Mouse (Mus musculus): ENCODE data around the gene Rogdi.

The Rogdi gene

DNA sequence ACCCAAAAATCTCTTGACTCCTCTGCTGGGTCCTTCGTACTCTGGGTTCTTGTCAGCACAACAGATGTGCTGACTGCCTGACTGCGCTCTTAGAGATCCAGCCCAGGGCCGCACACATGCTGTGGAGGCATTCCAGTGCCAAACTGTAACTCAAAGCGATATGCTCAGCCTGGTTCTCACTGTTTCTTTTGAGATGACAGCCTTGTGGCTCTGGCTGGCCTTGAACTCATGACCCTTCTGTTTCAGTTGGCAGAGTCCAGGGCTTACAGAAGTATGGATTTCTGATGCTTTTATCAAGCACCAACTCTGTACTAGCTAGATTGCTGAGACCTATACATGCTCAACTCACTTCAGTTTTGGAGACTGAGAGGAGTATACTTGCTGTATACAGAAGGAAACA, 20.1 kb downstream of the Rogdi start:
- no peak for DNase-seq (ENCODE audit: low read depth, low spot score)

DNA sequence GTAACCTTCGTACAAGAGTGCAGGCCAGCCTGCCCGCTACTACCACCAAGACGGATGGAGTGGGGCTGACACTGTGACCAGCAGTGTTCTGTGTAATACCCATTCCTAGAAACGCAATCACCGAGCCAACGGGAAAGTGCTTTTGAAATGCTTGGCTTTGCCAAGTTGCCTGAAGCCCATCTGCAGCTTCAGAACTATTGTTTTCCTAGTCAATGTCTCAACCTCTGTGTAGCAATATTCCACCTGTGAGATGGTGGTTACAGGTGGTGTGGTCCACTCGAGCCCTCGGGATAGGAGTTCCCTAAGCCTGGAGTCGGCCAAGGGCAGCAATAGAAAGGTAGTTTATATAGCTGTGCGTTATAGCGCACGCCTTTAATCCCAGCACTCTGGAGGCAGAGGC, 28.6 kb downstream of the Rogdi start:
- DNase-seq (ENCODE audit: low read depth, low spot score), result no peak

DNA sequence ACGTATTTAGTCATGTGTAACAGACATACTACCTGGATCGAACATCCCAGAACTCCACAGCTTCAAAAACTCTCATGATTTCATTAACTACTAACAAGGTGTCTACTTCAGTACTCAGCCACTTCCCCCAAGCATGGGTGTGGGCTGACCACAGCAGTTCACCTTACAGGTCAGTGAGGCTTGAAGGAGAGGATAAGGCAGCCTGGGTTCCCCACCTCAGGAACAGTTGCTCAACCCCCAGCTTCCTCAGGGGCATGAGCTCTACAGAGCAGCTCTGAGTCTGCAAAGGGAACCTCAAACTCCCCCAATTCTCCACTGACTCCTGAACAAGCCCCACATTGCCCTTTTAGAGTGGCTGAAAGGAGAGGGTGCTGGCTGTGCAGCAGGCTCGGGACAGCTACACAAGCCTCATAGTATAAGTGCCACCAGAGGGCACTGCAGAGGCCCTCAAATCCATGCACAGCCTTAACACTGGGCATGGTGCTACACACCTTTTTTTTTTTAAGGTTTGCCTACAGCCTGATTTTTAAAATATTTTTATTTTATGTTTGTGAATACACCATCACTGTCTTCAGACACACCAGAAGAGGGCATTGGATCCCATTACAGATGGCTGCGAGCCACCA, 33.5 kb downstream of the Rogdi start:
- DNase-seq (ENCODE audit: low read depth, low spot score), result peak; percentile 41

DNA sequence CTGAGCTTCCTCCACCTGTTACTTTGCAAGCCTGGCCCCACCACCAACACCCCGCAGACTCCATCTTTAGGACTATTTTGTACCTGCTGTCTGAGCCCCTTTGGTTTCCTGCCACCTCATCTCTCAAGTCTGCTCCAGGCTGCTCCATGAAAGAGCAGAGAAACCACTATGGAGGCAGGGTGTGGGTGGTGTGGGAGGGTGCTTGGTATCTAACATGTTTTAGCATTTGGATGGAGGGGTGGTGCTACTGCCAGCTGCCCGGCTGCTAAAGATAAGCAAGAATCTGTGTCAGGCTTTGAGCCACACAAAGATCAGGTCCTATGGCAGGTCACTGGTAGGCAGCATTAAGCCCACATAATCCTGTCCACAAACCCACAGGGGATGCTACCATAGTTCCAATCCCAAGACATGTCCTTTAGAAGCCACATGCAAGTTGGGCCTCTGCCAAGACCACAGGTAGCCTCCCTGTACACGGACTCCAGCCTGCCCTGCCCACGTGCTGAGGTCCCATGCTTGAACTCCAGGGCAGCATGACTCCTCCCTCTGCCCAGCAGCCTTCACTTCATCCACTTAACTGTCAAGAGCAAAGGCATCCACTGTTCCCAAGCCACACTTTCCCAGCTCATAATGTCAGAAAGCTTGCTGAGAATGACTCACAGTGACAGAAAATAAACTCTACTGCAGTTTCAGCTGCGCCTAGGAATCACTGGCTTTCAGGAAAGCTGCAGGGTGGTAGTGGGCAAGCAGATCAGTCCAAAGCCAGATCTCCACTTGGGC, 34.9 kb downstream of the Rogdi start:
- no peak for DNase-seq (ENCODE audit: low read depth, low spot score)

DNA sequence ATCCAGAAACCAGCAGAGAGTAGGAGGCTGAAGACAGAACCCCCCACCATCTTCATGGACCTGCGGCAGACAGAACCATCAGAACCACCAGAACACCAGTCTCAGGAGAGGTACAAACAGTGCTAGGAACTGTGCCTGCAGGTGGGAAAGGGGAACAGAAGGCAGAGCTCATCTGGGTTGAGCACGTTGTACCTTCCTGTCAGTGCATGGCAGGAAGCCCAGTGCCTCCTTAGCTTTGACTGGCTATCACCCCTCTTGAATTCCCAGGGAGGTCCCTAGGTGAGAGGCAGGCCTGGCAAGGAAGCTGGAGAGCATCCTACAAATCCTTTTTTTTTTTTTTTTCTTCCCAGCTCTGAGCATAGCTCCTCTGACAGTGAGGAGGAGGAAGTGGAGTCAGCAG, 37.2 kb downstream of the Rogdi start:
- DNase-seq (ENCODE audit: low read depth, low spot score), result no peak

DNA sequence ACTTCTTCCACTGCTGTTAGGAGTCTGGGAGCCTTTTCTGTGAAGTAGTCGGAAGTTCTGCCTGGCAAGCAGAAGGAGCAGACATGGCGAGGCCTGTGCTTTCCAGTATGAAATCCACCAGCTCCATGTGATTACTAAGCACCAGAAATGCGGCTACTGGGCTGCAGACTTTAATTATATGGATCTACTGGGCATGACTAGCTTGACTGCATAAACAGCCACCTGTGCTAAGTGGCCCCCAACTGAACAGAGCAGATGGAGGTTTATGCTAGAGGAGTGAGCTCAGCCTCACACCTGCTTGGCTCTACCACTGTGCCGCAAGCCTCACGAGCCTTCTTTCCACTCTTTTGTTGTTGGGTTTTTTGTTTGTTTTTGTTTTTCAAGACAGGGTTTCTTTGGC, 38.8 kb downstream of the Rogdi start:
- DNase-seq (ENCODE audit: low read depth, low spot score), result no peak

DNA sequence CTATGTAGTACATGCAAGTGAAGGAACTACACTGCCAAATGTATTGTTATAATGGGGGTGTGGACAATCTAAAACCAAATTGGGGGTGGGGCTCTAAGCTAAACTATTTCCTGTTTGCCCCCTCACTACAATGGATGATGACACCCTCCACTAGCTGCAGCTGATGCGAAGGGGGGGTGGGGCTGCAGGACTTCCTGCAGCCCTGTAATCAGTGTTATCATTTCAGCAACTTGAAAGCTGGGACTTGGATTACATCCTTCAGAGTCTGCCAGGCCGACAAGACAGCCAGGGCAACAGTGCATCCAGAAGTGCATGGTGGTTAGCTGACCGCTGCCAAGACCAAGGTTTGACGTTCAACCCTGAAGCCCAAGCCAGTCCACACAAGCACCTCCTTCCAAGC, 41.7 kb downstream of the Rogdi start:
- peak; percentile 21 for DNase-seq (ENCODE audit: low read depth, low spot score)

DNA sequence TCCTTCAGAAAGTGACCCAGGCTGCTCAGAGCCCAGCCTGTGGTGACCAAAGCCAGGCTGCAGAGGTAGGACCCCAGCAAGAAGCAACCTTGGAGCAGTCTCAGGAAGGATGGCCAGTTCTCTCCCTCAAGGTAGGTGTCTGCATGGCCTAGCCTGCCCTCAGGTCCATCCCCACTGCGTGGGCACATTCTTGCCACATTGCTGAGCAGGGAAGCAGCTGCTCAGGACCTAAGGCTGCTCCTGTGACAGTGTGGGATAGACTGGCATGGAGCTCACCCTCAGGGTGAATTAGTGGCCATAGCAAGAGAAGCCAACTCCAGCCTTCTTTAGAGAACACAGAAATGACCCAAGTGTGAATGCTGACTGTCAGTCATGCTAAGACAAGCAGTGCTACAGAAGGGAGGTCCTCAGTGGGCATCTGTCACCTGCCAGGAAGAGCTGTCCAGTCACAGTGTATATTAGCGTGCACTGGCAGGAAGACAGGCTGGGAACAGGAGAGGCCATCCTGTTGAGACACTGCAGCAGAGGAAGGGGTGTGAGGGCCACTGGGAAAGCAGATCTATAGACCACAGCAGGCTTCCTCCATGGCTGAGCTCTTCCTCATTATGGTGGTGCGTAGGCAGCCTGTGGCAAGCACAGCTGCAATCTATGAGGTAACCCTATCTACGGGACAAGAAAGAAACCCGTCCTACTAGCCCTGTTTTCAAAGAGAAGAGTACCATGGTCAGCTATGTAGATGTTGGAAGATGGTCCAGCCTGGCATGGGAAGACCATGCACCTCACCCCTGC, 44.1 kb downstream of the Rogdi start:
- DNase-seq (ENCODE audit: low read depth, low spot score), result no peak

DNA sequence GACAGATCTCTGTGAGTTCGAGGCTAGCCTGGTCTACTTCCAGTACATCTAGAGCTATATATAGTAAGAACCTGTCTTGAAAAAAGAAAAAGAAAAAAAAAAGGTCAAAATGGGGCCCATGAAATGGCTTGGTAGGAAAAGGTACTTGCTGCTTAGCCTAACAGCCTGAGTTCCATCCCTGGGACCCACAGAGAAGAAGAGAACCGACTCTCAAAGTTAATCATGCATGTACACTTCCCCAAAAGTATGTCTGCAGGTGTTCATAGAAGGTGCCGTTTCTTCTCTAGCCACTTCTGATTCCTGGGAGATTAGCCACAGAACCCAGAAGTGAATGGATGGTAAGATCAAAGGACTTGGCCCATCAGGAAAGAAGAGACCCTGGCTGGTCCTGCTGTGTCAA, 44.9 kb downstream of the Rogdi start:
- no peak for DNase-seq (ENCODE audit: low read depth, low spot score)

DNA sequence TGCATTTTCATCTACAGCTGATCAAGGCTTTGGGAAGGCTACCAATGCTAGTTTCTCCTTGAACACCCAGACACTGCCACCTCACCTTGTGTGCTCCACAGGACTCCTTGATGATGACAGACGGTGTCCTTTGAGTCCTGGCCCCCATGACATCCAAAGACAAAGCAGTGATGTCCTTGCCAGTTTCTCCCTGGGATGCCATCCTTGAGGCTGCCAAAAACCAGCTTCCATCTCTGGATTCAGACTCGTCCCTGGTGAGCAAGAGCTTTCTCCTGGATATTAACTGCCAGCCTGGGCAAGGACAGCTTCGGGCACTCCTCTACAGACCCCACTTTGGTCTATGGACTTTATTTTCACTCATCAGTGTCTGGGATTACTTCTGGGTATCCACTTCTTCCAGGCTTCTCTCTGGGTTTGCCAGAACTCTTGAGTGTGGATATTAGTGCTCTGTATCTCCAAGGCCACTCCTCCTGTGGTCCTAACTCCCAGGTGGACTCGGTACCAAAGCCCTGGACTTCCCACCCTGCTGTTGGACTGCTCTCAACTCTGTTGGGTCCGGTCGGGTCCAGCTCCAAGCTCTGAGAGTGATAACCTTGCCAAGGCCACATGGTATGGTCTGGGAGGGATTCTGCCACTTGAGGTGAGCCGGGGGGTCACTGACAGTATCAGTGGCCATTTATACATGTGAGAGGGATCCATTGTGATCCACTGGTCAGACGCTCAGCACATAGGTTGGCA, 47.8 kb downstream of the Rogdi start:
- DNase-seq (ENCODE audit: low read depth, low spot score), result no peak

DNA sequence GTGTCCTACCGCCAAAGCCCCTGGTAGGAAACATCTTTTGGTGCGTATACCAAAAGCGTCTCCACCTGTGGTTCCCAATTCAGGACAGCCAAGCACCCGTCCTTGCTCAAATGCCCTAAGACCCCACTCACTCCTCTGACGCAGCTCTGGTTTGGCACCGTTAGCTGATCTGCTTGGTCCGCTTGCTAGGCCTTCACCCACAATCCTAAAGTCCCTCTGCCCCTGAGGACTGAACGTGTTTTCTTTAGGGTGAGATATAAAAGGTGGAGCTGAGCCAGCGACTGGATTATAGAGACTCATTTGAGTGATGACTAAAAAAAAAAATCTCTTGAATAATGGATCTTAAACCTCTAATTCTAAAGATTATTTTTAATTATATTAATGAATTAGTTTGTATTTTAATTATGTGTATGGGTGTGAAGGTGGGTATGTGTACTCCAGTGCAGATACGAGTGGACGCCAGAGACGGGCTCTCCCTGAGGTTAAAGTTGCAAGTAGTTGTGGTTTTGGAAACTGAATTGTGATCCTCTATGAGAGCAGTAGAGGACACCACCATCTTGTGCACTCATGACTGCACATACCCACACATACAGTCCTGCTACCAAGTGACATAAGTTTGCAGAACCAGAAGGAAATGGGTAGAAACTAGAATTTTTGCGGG, 48.5 kb downstream of the Rogdi start:
- DNase-seq (ENCODE audit: low read depth, low spot score), result peak; percentile 15

DNA sequence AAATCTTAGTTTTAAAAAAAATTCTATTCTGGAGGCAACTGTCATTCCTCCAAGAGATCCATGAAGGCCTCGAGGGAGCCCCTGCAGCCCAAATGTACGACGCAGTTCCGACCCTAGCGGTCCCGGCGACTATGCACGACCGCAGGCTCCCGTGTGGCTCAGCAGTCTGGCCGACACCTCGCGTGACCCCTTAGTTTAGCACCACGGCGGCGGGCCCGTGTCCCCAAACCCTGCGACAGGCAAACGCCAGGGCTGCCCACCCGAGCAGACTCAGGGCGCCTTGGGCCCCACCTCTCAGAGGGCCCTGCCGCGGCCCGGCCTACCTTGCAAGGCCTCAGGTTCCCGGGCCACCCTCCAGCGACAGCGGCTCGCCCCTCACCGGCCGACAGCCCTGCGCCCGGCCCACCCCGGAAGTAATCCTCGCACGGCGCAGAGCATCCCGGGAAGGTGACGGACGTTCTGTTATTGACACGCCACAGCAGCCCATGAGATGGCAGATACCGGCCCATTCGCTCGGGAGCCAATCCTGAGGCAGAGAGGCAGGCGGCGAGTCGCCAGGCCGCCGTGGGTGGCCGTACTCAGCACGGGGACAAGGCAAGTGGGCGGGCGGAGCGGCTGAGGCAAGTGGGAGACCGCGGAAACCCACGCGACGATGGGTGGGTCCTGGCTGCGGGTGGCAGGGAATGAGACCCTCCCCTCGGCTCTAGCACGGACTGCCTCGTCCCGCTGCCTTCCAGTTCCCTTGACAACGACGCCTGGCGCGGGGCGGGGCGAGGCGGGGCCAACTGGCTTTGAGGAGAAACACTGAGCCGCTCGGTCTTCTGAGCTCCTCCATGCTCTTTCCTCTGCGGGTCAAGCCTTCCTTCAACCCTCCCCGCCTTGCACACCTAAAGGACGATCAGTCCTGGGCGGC, 49.3 kb downstream of the Rogdi start, which contains the start of gene Anks3:
TSS of gene Anks3 (minus strand) at position 409 of the 913 bp plus-strand sequence.
- peak; percentile 93 for DNase-seq (ENCODE audit: low read depth, low spot score)

DNA sequence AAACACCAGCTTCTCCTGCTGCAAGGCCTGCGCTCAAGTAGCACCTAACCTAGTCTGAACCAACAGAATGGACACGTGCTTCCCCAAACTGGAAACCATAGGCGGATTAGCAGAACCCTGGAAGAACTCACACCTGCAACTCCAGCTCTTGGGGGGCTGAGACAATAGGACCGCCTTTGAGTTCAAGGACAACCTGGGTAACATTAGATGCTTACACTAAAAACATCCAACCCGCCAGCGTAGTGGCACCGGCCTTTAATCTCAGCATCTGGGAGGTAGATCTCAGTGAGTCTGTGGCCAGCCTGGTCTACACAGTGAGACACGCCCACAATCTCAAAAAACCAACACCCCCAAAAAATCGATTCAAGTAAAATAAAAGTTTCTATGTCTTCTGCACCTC, 50.0 kb downstream of the Rogdi start:
- peak; percentile 22 for DNase-seq (ENCODE audit: low read depth, low spot score)

DNA sequence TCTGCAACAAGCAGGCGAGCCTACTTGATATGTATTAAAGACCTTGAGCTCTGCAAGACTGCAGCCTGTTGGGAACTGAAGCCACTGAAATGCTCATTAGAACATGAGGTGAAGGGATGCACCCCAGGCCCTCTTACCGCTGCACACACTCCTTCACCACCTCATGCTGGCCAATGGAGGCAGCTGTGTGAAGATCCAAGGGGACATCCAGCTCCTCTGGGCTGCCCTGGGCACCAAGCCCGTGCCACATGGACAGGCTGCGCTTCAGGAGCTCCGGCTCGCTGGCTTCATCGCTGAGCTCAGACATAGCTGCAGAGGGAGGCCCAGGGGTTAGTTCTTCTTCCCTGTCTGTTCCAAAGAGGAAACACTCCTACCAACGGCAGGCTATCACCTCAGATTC, 53.1 kb downstream of the Rogdi start:
- DNase-seq (ENCODE audit: low read depth, low spot score), result no peak

Measured in ES-CJ7 (cell line).